Mouse (Mus musculus) liver, postnatal 0 days (tissue): ENCODE data around the gene Wwtr1. TPM values are rescaled to one million over a fixed set of nuclear protein-coding genes. Genes with fewer than 3 reads are reported as not detected.

Source experiments
- ATAC-seq: fragments of 200-750 bp; cut with Nextera tagmentation; 2 replicates; pipeline ENCODE4 v1.8.0; 2017; ENCODE audit warnings: mild to moderate bottlenecking, moderate library complexity
- DNase-seq: peaks from one replicate; pipeline ENCODE4 v3.0.0-alpha.2; 2016
- H3K27ac ChIP-seq: fragments of 300-500 bp; sonication (generic); 2 replicates; pipeline ENCODE4 v1.5.1; 2014; ENCODE audit warnings: antibody characterized with exemption, moderate library complexity, mild to moderate bottlenecking, low read depth
- H3K27me3 ChIP-seq: fragments of 300-500 bp; sonication (generic); 2 replicates; pipeline ENCODE4 v1.6.1; 2014; ENCODE audit warnings: low read length, control low read depth, mixed read lengths; ENCODE audit not compliant: insufficient read depth
- H3K36me3 ChIP-seq: fragments of 300-500 bp; sonication (generic); replicated peaks from 2 replicates; pipeline ENCODE4 v1.6.1; 2014; ENCODE audit warnings: mild to moderate bottlenecking, control low read depth, low read length, moderate library complexity, mixed read lengths; ENCODE audit not compliant: insufficient read depth
- H3K4me1 ChIP-seq: fragments of 300-500 bp; sonication (generic); 2 replicates; pipeline ENCODE4 v1.6.1; 2014; ENCODE audit warnings: antibody characterized with exemption, mild to moderate bottlenecking, control low read depth; ENCODE audit not compliant: insufficient read depth
- H3K4me2 ChIP-seq: fragments of 300-500 bp; sonication (generic); 2 replicates; pipeline ENCODE4 v1.6.1; 2014; ENCODE audit warnings: low read depth, mild to moderate bottlenecking, low read length, moderate library complexity, mixed read lengths
- H3K4me3 ChIP-seq: fragments of 300-500 bp; sonication (generic); 2 replicates; pipeline ENCODE4 v1.5.1; 2014; ENCODE audit warnings: low read depth, low read length
- H3K9ac ChIP-seq: fragments of 300-500 bp; sonication (generic); replicated peaks from 2 replicates; pipeline ENCODE4 v1.6.1; 2014; ENCODE audit warnings: mild to moderate bottlenecking, moderate library complexity
- H3K9me3 ChIP-seq: fragments of 300-500 bp; sonication (generic); 2 replicates; pipeline ENCODE4 v1.6.1; 2016; ENCODE audit warnings: mild to moderate bottlenecking, control low read depth, low read length, mixed read lengths
- CTCF ChIP-seq: sonication (generic); IDR thresholded peaks from 2 replicates; pipeline ENCODE4 v1.5.1; 2016; ENCODE audit warnings: antibody characterized with exemption, low read depth
- EP300 ChIP-seq: IDR thresholded peaks from 2 replicates; pipeline ENCODE4 v1.6.1; 2016; ENCODE audit warnings: antibody characterized with exemption, low read depth, mild to moderate bottlenecking
- WGBS: fragments of 180-500 bp; shearing (Covaris S2); extraction: QIAGEN DNeasy Blood & Tissue Kit; methylation state at CpG from one replicate; pipeline ENCODE4 v1.1.7; 2014; ENCODE audit not compliant: insufficient replicate concordance; 5-methylcytosine and 5-hydroxymethylcytosine counted together
- polyA plus RNA-seq: library from polyadenylated mRNA; unstranded; fragments of >200 nt; fragmentation: Nextera tagmentation; extraction: Ambion mirVana; gene quantifications from 2 replicates; pipeline ENCODE4 v1.2.1, GENCODE M21; 2015

Gene Wwtr1
- polyA plus RNA-seq, 1 experiment from 2014 or later: 2.7 TPM

GRCm38 (mm10) chr3:57566655-57567054 lies 9.1 kb downstream of the Wwtr1 start:
- DNase-seq: no peak
- WGBS: 66% methylated on average over 5 of the region's 5 CpGs
- no peaks in the 10 kb centered on the region for H3K9me3 ChIP-seq

GRCm38 (mm10) chr3:57563627-57564026 lies 12.1 kb downstream of the Wwtr1 start:
- Histone ChIP-seq H3K27ac (no peak overlapping the region), H3K27me3 (no peaks in the 10 kb centered on the region), H3K9ac (no peak overlapping the region), H3K4me1 (peaks cover 2% of the 10 kb centered on the region; the same call in 1 of the 2 replicates), H3K36me3 (no peaks in the 10 kb centered on the region), H3K9me3 (no peaks in the 10 kb centered on the region), H3K4me2 (no peak overlapping the region), H3K4me3 (no peak overlapping the region)
- no peak for TF ChIP-seq EP300
- no peak for TF ChIP-seq CTCF
- no peak for DNase-seq
- WGBS: 78% methylated on average over 5 of the region's 5 CpGs
- ATAC-seq: no peak

More at GRCm38 (mm10) chr3:57566655-57567054, 9.1 kb downstream of the Wwtr1 start:
- Histone ChIP-seq H3K9ac (no peak overlapping the region), H3K4me3 (no peak overlapping the region), H3K27ac (no peak overlapping the region), H3K27me3 (no peaks in the 10 kb centered on the region), H3K36me3 (no peaks in the 10 kb centered on the region), H3K4me1 (peaks cover 2% of the 10 kb centered on the region; the same call in 1 of the 2 replicates), H3K4me2 (no peak overlapping the region)
- TF ChIP-seq CTCF (no peak), EP300 (no peak)
- no peak for ATAC-seq

- 76% methylated on average over 6 of the region's 6 CpGs for WGBS
- ATAC-seq: no peak
- TF ChIP-seq CTCF: no peak
- TF ChIP-seq EP300: no peak
Measured at GRCm38 (mm10) chr3:57562996-57563506, 12.7 kb downstream of the Wwtr1 start.

GRCm38 (mm10) chr3:57558761-57559160 lies 16.9 kb downstream of the Wwtr1 start:
- DNase-seq (no peak), ATAC-seq (no peak)
- TF ChIP-seq CTCF (no peak), EP300 (no peak)
- no peaks in the 10 kb centered on the region for H3K4me1 ChIP-seq
- 68% methylated on average over 6 of the region's 6 CpGs for WGBS
- H3K27ac ChIP-seq: no peak overlapping the region
- H3K4me3 ChIP-seq: no peak overlapping the region
- no peaks in the 10 kb centered on the region for H3K9me3 ChIP-seq
- H3K36me3 ChIP-seq: no peaks in the 10 kb centered on the region
- no peaks in the 10 kb centered on the region for H3K27me3 ChIP-seq
- H3K4me2 ChIP-seq: no peak overlapping the region
- H3K9ac ChIP-seq: no peak overlapping the region

More at GRCm38 (mm10) chr3:57562996-57563506, 12.7 kb downstream of the Wwtr1 start:
- H3K4me2 ChIP-seq: no peak overlapping the region
- H3K9me3 ChIP-seq: no peaks in the 10 kb centered on the region
- peaks cover 2% of the 10 kb centered on the region; the same call in 1 of the 2 replicates for H3K4me1 ChIP-seq
- H3K4me3 ChIP-seq: no peak overlapping the region
- H3K9ac ChIP-seq: no peak overlapping the region
- H3K27ac ChIP-seq: no peak overlapping the region
- no peaks in the 10 kb centered on the region for H3K36me3 ChIP-seq
- H3K27me3 ChIP-seq: no peaks in the 10 kb centered on the region
- DNase-seq: no peak

- Histone ChIP-seq H3K4me1 (no peaks in the 10 kb centered on the region), H3K4me2 (no peak overlapping the region), H3K9ac (no peak overlapping the region), H3K27ac (no peak overlapping the region), H3K36me3 (no peaks in the 10 kb centered on the region), H3K27me3 (no peaks in the 10 kb centered on the region), H3K4me3 (no peak overlapping the region), H3K9me3 (no peaks in the 10 kb centered on the region)
- TF ChIP-seq CTCF: no peak
- 72% methylated on average over 4 of the region's 4 CpGs for WGBS
- ATAC-seq (no peak), DNase-seq (no peak)
Measured at GRCm38 (mm10) chr3:57557408-57557807, 18.3 kb downstream of the Wwtr1 start.

GRCm38 (mm10) chr3:57555560-57555959 lies 20.1 kb downstream of the Wwtr1 start:
- no peaks in the 10 kb centered on the region for H3K4me1 ChIP-seq
- ATAC-seq (no peak), DNase-seq (no peak)
- no peak overlapping the region for H3K27ac ChIP-seq
- no peak overlapping the region for H3K9ac ChIP-seq
- H3K9me3 ChIP-seq: no peaks in the 10 kb centered on the region
- no peak for TF ChIP-seq EP300
- no peak for TF ChIP-seq CTCF
- no peak overlapping the region for H3K4me3 ChIP-seq
- H3K27me3 ChIP-seq: no peaks in the 10 kb centered on the region
- no peaks in the 10 kb centered on the region for H3K36me3 ChIP-seq
- H3K4me2 ChIP-seq: no peak overlapping the region
- whole genome bisulfite sequencing: 17% methylated on average over 3 of the region's 3 CpGs

- Histone ChIP-seq H3K4me1 (no peaks in the 10 kb centered on the region), H3K4me2 (no peak overlapping the region), H3K27ac (no peak overlapping the region), H3K9me3 (no peaks in the 10 kb centered on the region), H3K4me3 (no peak overlapping the region), H3K36me3 (no peaks in the 10 kb centered on the region), H3K9ac (no peak overlapping the region), H3K27me3 (no peaks in the 10 kb centered on the region)
- TF ChIP-seq CTCF (no peak), EP300 (no peak)
- WGBS: 78% methylated on average over 3 of the region's 3 CpGs
- DNase-seq: no peak
- ATAC-seq: no peak
Measured at GRCm38 (mm10) chr3:57554890-57555239, 20.8 kb downstream of the Wwtr1 start.
